Mouse (Mus musculus) gastrocnemius, postnatal 25 days (tissue): ENCODE data around the gene Gstcd. TPM values are rescaled to one million over a fixed set of nuclear protein-coding genes. Genes with fewer than 3 reads are reported as not detected.

Source experiments
- DNase-seq: peaks from one replicate; pipeline ENCODE4 v3.0.0; 2022
- total RNA-seq, 2 experiments: library from RNA; stranded (reverse); gene quantifications; 1 replicate in 1 of 2; 2 replicates in 1 of 2; pipeline ENCODE4 v1.2.3; 2021

Gene Gstcd
- total RNA-seq, 2 experiments from 2014 or later, result 2.0 to 2.4 TPM

- DNase-seq, result no peak
Observed at GRCm38 (mm10) chr3:133026977-133027376, 64.9 kb downstream of the Gstcd start.

- no peak for DNase-seq
Observed at GRCm38 (mm10) chr3:133007250-133007649, 84.6 kb downstream of the Gstcd start.

GRCm38 (mm10) chr3:132996299-132996698 is 95.5 kb downstream of the Gstcd start:
- no peak for DNase-seq

- DNase-seq, result no peak
Observed at GRCm38 (mm10) chr3:132995904-132996267, 95.9 kb downstream of the Gstcd start.

- DNase-seq, result no peak
Observed at GRCm38 (mm10) chr3:132995172-132995903, 96.5 kb downstream of the Gstcd start.

- no peak for DNase-seq
Observed at GRCm38 (mm10) chr3:132986188-132986587, 105.6 kb downstream of the Gstcd start.

GRCm38 (mm10) chr3:132983845-132984485 is 107.9 kb downstream of the Gstcd start:
- no peak for DNase-seq

GRCm38 (mm10) chr3:132981968-132982367 is 109.9 kb downstream of the Gstcd start:
- no peak for DNase-seq

- DNase-seq, result no peak
Observed at GRCm38 (mm10) chr3:132979781-132980461, 111.9 kb downstream of the Gstcd start.

GRCm38 (mm10) chr3:132966255-132966654 is 125.6 kb downstream of the Gstcd start:
- no peak for DNase-seq

GRCm38 (mm10) chr3:132964715-132965507 is 126.9 kb downstream of the Gstcd start:
- DNase-seq, result no peak

- DNase-seq, result no peak
Observed at GRCm38 (mm10) chr3:132962631-132963361, 129.0 kb downstream of the Gstcd start.

GRCm38 (mm10) chr3:132950529-132950880 is 141.3 kb downstream of the Gstcd start:
- no peak for DNase-seq

- no peak for DNase-seq
Observed at GRCm38 (mm10) chr3:132949791-132950528, 141.9 kb downstream of the Gstcd start, which contains the start of gene Npnt. TSS of gene Npnt (minus strand) at chr3:132950291.

- DNase-seq, result no peak
Observed at GRCm38 (mm10) chr3:132949380-132949790, 142.4 kb downstream of the Gstcd start.

- DNase-seq, result no peak
Observed at GRCm38 (mm10) chr3:132948298-132948795, 143.5 kb downstream of the Gstcd start.

GRCm38 (mm10) chr3:132946086-132946485 is 145.7 kb downstream of the Gstcd start:
- DNase-seq, result no peak

- no peak for DNase-seq
Observed at GRCm38 (mm10) chr3:132945669-132946068, 146.2 kb downstream of the Gstcd start.

GRCm38 (mm10) chr3:132944609-132945008 is 147.2 kb downstream of the Gstcd start:
- no peak for DNase-seq

- DNase-seq, result no peak
Observed at GRCm38 (mm10) chr3:132944193-132944592, 147.6 kb downstream of the Gstcd start.

- no peak for DNase-seq
Observed at GRCm38 (mm10) chr3:132942778-132943177, 149.1 kb downstream of the Gstcd start.
